Comparison of ENCODE assay signal across 15 mouse cellular contexts in the genomic region with DNA sequence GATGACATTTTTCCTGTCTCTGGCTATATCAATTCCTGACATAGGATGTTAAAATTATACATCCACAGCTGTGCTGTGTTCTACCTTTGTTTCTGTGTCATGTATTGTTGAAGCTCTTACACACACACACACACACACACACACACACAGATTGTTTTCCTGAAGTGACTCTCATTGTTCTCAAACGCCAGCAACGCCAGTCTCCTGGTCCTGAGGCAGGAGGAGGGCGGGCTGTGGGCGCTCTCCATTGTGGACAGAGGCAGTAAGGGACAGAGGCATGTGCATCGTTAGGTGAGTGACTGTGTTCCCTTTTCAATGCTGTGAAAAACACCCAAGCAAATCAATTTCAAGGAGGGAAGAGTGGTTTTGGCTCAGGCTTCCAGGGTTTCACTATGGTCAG.
"Had no signal": no experiment of that assay in that cellular context is flagged by ENCODE, and none has a peak within 500 bp of the region (broad histone marks: within the 10 kb centered on the region; RNA-seq: fewer than 3 reads in every experiment).

No protein-coding gene starts in this region.

- DNase-seq: kidney, adult 2 months; left cerebral cortex, postnatal 4 days; right cerebral cortex, postnatal 14 days; thymus, adult 2 months; thymus, postnatal 25 days had no signal

- ATAC-seq: intestine, embryonic 15.5 days; midbrain, embryonic 15.5 days had no signal

- H3K4me3 ChIP-seq: intestine, embryonic 15.5 days; liver, embryonic 15.5 days; megakaryocyte, embryonic 14.5 days; midbrain, embryonic 15.5 days; neural tube, embryonic 12.5 days; stomach, embryonic 15.5 days had no signal

- H3K27ac ChIP-seq: kidney, postnatal 0 days; liver, embryonic 15.5 days; macrophage; midbrain, embryonic 15.5 days; neural tube, embryonic 12.5 days; stomach, embryonic 15.5 days had no signal

- H3K4me2 ChIP-seq: intestine, embryonic 15.5 days; liver, embryonic 11.5 days; liver, embryonic 15.5 days; midbrain, embryonic 11.5 days; midbrain, embryonic 15.5 days; neural tube, embryonic 12.5 days; stomach, embryonic 15.5 days had no signal

- H3K9me3 ChIP-seq: intestine, embryonic 15.5 days; liver, embryonic 15.5 days; midbrain, embryonic 15.5 days; stomach, embryonic 15.5 days had no signal

- H3K36me3 ChIP-seq: intestine, embryonic 15.5 days; midbrain, embryonic 15.5 days; stomach, embryonic 15.5 days had no signal

- H3K4me1 ChIP-seq: intestine, embryonic 15.5 days had no signal

- H3K27me3 ChIP-seq: intestine, embryonic 15.5 days; liver, embryonic 15.5 days; megakaryocyte, embryonic 14.5 days; midbrain, embryonic 15.5 days; neural tube, embryonic 12.5 days; stomach, embryonic 15.5 days had no signal

- H3K9ac ChIP-seq: intestine, embryonic 15.5 days; liver, embryonic 15.5 days; midbrain, embryonic 15.5 days; neural tube, embryonic 12.5 days; stomach, embryonic 15.5 days had no signal
